Mouse (Mus musculus) frontal cortex, adult (tissue): ENCODE measurements around the gene 4930453N24Rik.
A peak's percentile ranks its signal among the peaks of the same experiment; 100 is the strongest.

Experiments
- ATAC-seq: cut with Nextera tagmentation; 2 replicates; pipeline ENCODE4 v1.9.2; 2017; ENCODE audit warnings: mild to moderate bottlenecking, moderate library complexity, mixed read lengths; ENCODE audit not compliant: low TSS enrichment

Gene 4930453N24Rik

DNA sequence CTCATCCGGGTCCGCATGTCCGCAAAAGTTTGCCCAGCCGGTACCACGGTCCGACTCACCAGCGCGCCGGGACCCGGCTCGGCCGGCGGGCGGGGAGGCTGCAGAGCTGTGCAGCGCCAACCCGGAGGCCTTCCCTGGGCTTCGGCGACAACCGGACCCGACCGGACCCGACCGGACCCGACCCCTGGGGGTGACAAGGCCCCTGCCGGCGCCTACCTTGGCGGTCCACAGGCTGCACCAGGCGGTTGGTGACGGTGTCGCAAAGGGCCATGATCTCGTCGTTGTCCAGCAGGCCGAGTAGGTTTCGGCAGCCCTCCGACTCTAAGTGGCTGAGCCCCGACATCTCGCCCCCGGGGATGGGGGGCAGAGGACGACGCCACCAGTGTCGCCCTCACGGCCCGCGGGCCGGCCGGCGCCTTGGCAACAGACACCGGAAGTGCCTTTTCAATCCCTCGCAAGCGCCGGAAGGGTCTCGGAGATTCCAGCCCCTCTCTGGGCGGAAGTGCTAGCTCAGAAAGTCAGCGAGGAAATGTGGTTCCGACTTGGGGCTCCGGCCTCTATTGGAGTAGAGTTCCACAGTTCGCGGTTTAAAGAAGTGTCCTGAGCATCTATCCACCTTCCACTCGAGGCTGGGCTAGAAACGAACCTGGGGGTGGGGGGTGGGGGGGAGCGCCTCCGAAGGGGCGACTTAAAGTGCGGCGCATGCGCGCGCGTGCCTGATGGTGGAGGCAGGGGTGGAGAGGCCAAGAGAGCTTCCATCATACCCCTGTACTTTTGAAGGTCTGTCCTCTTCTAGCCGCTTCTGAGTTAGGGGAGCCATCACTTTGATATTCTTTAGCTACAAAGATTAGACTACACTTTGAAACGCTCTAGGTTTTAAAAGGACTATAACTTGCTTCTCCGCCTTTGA lies at the start of gene 4930453N24Rik:
Gene 4930453N24Rik (minus strand): TSS at position 641 of the 910 bp plus-strand sequence.
- ATAC-seq = peak; percentile 99

DNA sequence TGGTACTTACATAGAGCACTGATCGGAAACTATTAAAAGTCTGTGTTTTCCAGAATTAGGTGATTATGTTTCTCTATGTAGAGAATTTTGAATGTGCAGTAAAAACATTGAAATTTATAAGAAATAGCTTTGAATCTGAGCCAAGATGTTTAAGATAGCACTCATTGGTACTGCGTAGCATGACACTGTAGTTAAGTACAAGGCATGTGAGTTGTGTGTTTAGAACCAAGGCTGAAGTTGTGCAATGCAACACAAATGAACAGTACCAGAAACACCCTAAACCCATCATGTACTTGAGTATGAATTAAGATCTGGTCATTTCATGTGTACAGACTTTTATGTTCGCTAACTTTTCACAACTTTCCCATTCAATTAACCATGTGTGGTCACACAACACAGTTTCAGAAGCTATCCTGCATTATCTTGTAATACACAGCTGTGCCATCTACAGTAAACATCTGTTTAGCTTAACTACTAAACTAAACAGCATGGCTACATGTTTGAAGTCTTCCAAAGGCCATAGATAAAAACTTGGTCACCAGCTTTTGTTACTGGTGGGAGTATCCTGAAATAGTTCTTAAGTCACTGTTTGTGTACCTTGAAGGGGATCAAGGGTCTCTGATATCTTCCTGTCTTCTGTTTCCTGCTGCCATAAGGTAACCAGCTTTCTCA lies 46.3 kb upstream of the 4930453N24Rik start:
- ATAC-seq = no peak

DNA sequence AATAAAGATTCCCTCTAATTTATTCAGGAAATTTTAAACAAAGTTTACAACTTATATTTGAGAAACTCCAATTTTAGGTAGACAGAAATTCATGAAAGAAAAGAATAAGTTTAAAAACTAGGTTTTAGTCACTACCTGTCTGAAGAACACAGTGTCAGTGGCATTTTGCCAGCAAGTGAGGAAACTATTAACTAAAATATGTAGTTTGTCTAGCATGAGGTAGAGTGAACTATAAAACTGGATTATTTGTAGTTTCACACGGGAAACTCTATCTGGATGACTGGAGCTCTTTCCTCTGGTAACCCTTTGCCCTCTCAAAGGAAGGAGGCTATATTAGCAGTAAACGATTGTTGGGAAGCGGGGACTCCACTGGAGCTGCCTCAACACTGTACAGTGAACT lies 32.1 kb upstream of the 4930453N24Rik start:
- no peak for ATAC-seq

DNA sequence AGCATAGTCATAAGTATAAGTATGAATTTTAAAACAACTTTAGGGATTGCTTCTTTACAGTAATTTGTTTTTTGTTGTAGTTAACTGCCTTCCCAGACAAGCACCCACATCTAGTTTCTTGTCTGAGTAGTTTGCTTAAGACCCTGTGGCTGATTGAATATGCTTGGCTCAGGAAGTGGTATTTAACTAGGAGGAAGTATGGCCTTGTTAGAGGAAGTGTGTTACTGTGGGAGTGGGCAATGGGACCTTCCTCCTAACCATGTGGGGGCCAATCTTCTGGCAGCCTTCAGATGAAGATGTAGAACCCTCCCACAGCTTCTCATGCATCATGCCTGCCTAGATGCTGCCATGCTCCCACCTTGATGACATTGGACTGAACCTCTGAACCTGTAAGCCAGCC lies 30.7 kb upstream of the 4930453N24Rik start:
- ATAC-seq = no peak

DNA sequence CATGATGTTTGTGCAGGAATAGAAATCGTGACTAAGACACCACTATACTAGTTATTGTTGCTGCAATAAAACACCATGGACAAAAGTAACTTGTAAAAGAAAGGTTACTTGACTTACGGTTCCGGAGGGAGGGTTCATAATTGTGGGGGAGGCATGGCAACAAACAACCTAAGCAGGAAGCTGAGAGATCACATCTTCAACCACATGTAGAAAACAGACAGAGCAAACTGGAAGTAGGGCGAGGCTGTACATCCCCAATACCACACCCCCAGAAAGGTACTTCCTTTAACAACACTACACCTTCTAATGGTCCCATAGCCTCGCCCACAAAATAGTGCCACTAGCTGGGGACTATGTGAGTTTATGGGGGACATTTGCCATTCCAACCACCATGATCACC lies 29.4 kb upstream of the 4930453N24Rik start:
- no peak for ATAC-seq

DNA sequence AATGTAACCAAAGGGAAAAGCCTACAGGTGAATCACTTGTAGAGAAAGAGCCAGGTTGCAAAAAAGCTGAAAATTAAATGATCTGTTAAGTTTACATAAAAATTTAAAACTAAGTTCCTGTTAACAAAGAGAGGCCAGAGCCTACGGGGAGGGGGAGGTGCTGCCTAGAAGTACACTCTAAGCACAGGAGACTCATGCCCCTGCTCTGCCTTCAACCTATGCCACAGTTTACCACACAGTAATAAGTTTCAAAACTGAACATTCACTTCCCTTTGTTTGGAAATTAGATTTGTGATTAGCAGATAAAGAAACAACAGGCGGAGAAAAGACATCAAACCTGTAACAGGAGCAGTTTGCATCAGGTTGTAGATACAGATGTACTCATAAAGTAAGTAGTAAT lies 23.8 kb upstream of the 4930453N24Rik start:
- no peak for ATAC-seq

DNA sequence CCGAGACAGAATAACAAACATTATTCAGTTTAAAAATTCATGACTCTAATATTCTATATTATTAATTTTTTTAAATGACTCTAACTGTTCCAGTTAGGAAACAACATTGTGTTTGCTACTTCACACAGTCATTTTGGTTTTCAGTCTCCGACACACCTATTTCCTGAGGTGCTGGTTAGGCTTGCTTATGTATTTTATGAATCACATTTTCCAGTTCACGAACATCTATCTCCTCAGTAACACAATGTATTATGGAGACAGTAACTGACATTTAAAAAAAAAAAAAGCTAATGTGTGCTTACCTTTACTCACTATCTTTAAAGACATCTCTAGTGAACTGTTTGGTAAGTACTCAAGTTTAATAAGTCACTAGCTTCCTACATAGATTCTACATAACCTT lies 18.7 kb upstream of the 4930453N24Rik start:
- no peak for ATAC-seq

DNA sequence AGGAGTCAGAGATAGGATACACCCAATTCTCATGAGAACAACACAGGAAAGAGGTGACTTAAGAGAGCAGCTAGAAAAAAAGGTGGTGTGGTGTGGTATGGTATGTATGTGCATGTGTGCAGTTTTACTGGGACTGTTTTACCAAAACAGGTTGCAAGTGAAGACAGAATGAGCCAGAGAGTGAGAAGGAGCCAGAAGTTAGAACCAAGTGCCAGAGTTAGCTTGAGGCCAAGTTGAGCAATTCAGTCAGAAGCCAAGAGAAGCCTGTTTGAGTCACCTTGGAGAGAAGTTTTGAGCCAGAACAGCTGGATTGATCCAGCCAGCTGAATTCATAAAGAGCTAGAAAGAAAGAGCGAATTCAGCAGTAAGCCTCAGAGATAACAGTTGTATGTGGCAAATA lies 4.6 kb upstream of the 4930453N24Rik start:
- ATAC-seq = no peak

DNA sequence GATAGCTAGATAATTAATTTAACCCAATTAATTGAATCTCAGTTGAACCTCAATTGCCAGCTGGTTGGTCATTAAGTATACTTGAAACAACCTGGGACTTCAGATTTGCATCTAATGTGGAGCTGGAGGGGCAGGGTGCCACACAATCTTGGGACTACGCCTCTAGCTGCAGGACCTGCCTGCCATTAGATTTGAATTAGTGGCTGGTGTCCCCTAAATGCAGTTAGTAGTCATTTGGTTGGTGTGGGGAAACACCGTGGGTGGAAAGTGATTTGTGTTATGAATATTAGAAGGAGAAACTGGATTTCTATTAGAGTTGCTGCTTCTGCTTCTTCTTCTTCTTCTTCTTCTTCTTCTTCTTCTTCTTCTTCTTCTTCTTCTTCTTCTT lies 464 bp upstream of the 4930453N24Rik start:
- ATAC-seq = no peak

DNA sequence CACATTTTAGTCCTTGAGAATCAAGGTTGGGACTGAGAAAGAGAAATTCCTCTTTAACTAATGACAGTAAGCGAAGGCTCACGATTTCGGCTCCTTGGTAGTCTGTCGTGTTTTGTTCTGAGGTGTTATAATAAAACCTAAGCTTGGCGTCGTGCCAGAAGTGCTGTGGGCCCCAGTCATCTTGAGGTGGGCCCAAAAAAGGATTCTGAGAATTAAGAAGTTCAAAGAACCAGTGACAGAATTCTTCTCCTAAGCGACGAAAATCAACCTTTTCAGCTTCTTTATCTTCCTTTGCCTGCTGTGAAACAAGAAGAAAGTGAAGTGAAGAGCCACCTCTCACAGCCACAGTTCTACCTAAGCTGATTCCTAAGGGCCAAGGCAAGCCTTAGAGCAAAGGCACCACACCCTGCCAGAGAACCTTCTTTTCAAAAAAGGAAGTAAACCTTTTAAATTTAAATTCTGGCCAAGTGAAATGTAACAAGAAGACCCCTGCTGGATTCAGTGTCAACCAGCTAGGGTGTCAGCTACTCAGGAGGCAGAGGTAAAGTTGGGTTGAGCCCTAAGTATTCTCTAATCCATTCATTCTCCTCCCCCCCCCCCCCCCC lies 4.2 kb downstream of the 4930453N24Rik start:
- no peak for ATAC-seq

DNA sequence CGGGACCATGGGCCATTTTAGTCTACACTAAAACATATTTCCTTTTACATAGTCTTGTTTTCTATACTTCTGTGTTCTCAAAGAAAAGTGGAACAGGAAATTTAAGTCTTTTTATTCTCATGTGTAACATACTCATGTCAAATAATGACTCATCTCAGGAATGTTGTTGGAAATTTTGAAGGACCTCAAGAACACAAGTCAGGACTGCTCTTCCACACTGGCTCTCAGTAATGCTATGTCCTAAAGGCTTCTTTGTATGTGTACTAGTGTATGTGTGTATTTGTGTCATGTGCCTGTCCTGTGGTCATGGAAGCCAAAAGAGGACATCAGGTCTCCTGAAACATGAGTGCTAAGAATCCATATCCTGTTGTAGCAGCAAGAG lies 11.7 kb downstream of the 4930453N24Rik start:
- no peak for ATAC-seq

DNA sequence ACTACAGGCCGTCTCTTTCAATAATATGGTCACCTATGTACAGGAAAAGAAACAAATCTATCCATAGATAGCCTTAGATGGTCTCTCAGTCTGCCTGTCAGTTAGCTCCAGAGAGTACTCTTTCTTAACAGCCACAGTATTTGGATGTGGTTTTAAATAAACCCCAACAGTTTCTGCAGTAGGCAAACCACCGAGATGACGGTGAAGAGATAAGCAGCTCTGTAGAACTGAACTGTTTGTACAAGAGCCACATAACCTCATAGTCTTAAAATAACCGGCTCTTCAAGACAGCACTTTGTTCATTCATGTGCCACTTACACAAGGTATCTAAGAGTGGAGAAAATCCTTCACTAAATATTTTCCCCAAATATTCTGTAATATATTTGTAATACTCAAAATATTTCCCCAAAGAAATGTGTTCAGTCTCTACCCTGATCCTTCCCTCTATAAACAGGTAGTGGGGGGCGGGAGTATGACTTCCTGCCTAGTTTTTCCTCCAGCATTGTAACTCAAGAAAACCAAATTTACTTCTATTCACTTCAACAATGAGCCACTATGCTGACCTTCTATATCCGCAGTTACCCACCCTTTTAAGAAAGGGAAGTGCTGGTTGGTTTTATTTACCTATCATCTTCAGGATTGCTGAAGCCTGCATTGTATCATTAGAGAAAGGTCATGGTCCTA lies 12.3 kb downstream of the 4930453N24Rik start:
- peak; percentile 20; the same call in 1 of the 2 replicates for ATAC-seq

DNA sequence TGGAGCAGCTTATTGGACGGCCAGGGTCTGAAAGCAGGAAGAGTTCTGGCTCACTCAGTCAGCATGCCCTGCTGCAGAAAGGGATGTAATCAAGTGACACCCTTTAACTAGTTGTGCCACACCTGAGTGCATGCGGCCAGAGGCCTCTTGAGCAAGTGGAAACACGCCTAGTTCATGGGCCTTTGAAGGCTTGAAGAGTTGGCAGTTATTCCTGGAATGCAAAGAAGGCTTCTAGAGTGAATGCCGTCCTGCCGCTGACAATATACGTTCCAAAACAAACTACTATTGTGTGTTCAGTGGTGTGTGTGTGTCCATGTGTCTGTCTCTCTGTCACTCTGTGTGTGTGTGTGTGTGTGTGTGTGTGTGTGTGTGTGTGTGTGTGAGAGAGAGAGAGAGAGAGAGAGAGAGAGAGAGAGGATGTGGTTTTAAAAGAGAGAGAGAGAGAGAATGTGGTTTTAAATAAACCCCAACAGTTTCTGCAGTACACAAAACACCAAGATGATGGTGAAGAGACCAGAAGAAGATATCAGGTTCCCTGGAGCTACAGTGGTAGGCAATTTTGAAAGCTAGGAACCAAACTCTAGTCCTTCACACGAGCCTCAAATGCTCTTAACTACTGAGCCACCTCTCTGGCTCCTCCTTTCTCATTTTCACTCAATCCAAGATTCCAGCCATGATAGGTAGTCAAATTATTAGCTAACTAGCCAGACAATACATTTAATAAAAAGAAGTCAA lies 13.1 kb downstream of the 4930453N24Rik start:
- ATAC-seq = no peak

DNA sequence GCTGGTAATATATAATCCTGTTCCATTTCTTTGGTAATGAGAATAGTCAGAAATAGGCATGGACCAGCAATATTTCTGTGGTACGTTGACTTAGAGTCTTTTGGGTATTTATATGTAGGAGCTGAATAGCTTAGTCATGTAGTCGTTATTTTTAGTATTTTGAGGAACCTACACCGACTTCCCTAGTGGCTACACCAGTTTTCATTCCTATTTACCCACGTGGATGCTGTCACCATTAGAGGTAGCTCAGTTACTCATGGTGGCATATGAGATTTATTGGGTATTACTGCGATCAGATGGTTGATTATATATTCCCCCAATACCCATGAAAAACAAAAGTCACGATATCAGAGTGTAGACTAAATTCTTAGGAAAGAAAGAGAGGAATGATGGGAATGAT lies 14.6 kb downstream of the 4930453N24Rik start:
- no peak for ATAC-seq

DNA sequence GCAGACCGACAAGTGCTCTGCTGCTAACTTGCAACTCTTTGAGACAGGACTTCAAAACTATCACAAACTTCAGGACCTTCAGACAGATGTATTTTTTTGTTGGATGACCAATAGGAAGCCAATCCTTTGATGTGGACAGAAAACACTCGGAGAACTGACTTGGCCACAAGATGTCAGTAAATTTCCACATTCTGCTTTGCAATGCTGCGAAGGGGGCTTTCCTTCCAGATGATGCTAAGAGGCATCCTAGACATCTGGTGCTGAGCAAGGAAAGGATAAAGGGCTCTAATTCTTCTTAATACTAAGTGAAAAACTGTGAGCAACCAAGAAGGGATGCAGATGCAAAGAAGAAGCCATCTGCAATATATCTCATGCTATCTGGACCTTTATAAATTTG lies 16.2 kb downstream of the 4930453N24Rik start:
- ATAC-seq = no peak

DNA sequence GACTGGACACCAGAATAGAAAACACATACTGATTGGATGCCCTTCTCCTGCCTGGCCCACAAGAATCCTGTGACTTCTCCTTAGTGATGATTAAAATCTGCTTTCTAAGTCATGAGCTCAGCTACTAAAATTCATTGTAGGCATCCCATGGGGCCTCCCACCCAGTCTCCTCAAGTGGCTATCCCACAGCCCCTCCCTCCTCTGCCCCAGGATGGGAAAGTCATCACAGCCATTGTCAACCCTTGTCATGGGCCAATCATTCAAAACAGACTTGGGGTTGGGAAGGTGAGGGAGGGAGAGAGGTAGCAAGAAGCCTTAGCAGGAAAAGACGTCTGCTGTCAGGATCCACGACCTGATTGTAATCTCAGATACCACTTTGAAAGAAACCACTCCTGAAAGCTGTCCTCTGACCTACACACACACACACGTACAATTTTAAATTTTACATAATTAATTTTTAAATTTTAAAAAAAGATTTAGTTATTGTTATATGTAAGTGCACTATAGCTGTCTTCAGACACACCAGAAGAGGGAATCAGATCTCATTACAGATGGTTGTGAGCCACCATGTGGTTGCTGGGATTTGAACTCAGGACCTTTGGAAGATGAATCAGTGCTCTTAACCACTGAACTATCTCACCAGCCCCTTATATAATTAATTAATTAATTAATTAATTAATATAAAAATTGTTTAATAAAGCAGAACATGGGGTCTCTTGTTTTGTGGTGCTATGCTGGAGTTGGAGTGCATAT lies 16.8 kb downstream of the 4930453N24Rik start:
- no peak for ATAC-seq

DNA sequence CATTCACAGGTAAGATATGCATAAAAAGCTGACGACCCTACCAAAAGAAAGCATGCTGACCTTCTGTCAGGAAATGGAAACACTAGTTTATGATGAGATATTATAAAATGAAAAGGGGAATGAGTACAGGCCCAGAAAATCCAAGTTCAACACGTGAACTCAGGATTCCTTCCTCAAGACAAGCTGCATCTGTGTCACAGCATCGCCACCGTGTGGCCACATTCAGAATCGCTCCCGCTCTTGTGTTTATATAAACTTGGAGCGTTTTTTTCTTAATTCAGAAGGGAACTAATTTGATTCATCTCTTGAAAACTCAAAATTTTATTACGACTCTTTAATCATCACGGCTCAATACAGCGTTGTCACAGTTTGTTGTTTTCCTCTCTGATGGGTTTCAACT lies 22.7 kb downstream of the 4930453N24Rik start:
- ATAC-seq = peak; percentile 85

DNA sequence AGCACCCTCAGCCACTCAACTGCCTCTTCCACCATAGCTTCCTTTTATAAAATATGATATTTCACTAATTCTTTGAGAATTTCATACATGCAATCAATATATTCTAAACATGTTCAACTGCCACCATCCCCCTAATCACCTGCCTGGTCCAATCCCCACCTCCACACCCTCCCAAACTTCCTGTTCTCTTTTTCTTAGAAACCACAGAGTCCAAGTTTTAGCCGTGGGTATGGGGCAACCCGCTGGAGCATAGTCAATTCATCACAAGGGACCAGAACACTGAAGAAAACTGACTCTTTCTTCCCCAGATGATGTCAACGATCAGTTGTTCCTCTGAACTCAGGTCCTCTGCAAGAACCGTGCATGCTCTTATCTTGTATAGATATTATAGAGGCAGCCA lies 25.9 kb downstream of the 4930453N24Rik start:
- ATAC-seq = no peak

DNA sequence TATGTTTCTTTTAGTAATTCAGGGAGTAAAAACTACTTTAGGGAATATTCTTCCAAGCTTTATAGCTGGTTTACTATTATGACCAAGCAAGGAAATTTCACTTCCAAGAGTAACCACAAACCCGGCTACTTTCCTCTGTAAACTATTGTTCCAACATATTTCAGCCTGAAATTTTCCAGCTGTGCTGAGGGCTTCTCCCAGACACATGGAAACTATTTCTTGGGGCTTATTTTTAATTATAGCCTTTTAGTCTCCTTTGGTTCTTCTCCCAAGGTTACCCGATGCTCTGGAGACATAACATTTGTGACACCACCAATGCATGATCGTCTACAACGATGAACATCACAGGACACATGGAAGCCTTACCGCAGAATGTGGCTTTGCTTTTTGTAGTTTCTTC lies 33.7 kb downstream of the 4930453N24Rik start:
- ATAC-seq = no peak

DNA sequence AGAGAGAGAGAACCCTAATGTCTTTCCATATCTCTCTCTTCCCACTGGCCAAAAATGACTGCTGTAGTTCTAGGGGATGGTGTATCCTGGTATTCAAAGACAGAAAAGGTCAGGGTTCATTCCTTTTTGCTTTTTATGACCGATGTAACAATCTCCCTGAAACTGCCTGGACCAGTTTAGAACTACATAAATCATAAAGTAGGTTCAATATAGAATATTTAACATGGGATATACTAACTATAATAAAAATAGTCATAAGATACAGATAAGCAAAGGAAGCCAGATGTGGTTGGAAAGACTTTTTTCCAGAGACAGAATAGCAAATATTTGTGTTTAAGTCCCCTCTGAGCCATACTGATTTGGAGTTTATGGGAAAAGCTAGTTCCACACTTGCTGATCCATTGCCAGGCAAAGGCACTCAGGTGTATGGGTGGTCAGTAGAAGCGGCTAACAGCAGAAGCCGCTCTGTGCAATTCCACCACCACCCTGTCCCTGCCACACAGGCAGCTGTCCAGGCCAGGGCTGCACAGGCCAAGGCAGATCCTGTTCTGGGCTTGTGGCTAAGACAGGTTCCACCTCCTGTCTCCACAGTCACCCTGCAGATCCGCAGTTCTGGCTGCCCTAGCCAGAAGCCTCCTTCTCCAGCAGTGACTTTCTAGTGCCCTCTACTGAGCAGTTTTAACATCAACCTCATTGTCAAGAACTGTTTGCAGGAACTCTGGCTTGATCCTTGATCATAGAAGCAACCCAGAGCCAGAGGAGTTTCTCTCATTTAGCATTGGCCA lies 47.5 kb downstream of the 4930453N24Rik start:
- peak; percentile 98 for ATAC-seq
